Mouse (Mus musculus) embryo, embryonic 11 days (tissue): ENCODE data around the gene Macrod2.

ENCODE experiments used
- DNase-seq: peaks from one replicate; pipeline ENCODE4 v3.0.0-alpha.2; 2015

Macrod2 gene

GRCm38 (mm10) chr2:142403394-142403793 is 2008.3 kb downstream of the Macrod2 start:
- DNase-seq = no peak

GRCm38 (mm10) chr2:142404321-142404720 is 2009.2 kb downstream of the Macrod2 start:
- DNase-seq = peak; percentile 45

- DNase-seq = no peak
Observed at GRCm38 (mm10) chr2:142407341-142407740, 2012.2 kb downstream of the Macrod2 start.

GRCm38 (mm10) chr2:142410124-142410523 is 2015.0 kb downstream of the Macrod2 start:
- DNase-seq = no peak

- peak; percentile 51 for DNase-seq
Observed at GRCm38 (mm10) chr2:142433126-142433525, 2038.0 kb downstream of the Macrod2 start.

GRCm38 (mm10) chr2:142434731-142435130 is 2039.6 kb downstream of the Macrod2 start:
- no peak for DNase-seq

GRCm38 (mm10) chr2:142437606-142438461 is 2042.7 kb downstream of the Macrod2 start:
- no peak for DNase-seq
